Mouse (Mus musculus) stomach, postnatal 0 days (tissue): ENCODE data around the gene Ripk1. TPM values are rescaled to one million over a fixed set of nuclear protein-coding genes. Genes with fewer than 3 reads are reported as not detected.
A peak's percentile ranks its signal among the peaks of the same experiment; 100 is the strongest.

ENCODE experiments used
- ATAC-seq: fragments of 200-750 bp; cut with Nextera tagmentation; 2 replicates; pipeline ENCODE4 v1.8.0; 2017; ENCODE audit not compliant: low FRiP score, low TSS enrichment
- DNase-seq: peaks from one replicate; pipeline ENCODE4 v3.0.0-alpha.2; 2016; ENCODE audit warnings: low spot score
- H3K27ac ChIP-seq: fragments of 300-500 bp; sonication (generic); replicated peaks from 2 replicates; pipeline ENCODE4 v1.5.1; 2014; ENCODE audit warnings: mild to moderate bottlenecking, control low read depth
- H3K27me3 ChIP-seq: fragments of 300-500 bp; sonication (generic); 2 replicates; pipeline ENCODE4 v1.6.1; 2014; ENCODE audit warnings: low read length; ENCODE audit not compliant: control insufficient read depth, insufficient read depth
- H3K36me3 ChIP-seq: fragments of 300-500 bp; sonication (generic); 2 replicates; pipeline ENCODE4 v1.6.1; 2014; ENCODE audit warnings: low read length, mixed read lengths; ENCODE audit not compliant: control insufficient read depth, insufficient read depth
- H3K4me1 ChIP-seq: fragments of 300-500 bp; sonication (generic); replicated peaks from 2 replicates; pipeline ENCODE4 v1.6.1; 2014; ENCODE audit warnings: antibody characterized with exemption; ENCODE audit not compliant: control insufficient read depth, insufficient read depth
- H3K4me2 ChIP-seq: fragments of 300-500 bp; sonication (generic); replicated peaks from 2 replicates; pipeline ENCODE4 v1.6.1; 2014; ENCODE audit warnings: low read depth, mild to moderate bottlenecking, control low read depth, moderate library complexity
- H3K4me3 ChIP-seq: fragments of 300-500 bp; sonication (generic); 2 replicates; pipeline ENCODE4 v1.5.1; 2014; ENCODE audit warnings: low read depth, low read length, control low read depth
- H3K9ac ChIP-seq: fragments of 300-500 bp; sonication (generic); 2 replicates; pipeline ENCODE4 v1.6.1; 2014; ENCODE audit warnings: mild to moderate bottlenecking, low read length, control low read depth, mixed read lengths
- H3K9me3 ChIP-seq: fragments of 300-500 bp; sonication (generic); 2 replicates; pipeline ENCODE4 v1.6.1; 2016; ENCODE audit warnings: low read length; ENCODE audit not compliant: control insufficient read depth
- CTCF ChIP-seq: IDR thresholded peaks from 2 replicates; pipeline ENCODE4 v1.5.1; 2016; ENCODE audit warnings: antibody characterized with exemption, low read depth, mild to moderate bottlenecking, moderate library complexity
- EP300 ChIP-seq: optimal IDR thresholded peaks from 2 replicates; pipeline ENCODE3; 2016; ENCODE audit warnings: antibody characterized with exemption
- WGBS: fragments of 180-500 bp; shearing (Covaris S2); extraction: QIAGEN DNeasy Blood & Tissue Kit; methylation state at CpG from one replicate; pipeline ENCODE4 v1.1.7; 2014; 5-methylcytosine and 5-hydroxymethylcytosine counted together
- polyA plus RNA-seq: library from polyadenylated mRNA; unstranded; fragments of >200 nt; fragmentation: Nextera tagmentation; extraction: Ambion mirVana; gene quantifications from 2 replicates; pipeline ENCODE4 v1.2.1, GENCODE M21; 2015

Gene Ripk1
- polyA plus RNA-seq, 1 experiment from 2014 or later, result 13.2 TPM

- peaks cover 5% of the 10 kb centered on the region; the same call in 1 of the 2 replicates for H3K4me1 ChIP-seq
- no peaks in the 10 kb centered on the region for H3K9me3 ChIP-seq
- no peaks in the 10 kb centered on the region for H3K36me3 ChIP-seq
- 30% methylated on average over 20 of the region's 20 CpGs for WGBS
- peak overlapping the region; percentile 86 for H3K9ac ChIP-seq
- ATAC-seq (no peak), DNase-seq (peak; percentile 37)
- H3K4me2 ChIP-seq, result peak overlapping the region; percentile 80
- H3K27ac ChIP-seq, result peak overlapping the region; percentile 49; the same call in 1 of the 2 replicates
- H3K4me3 ChIP-seq, result peak overlapping the region; percentile 80
- TF ChIP-seq CTCF, result no peak
- TF ChIP-seq EP300, result no peak
- H3K27me3 ChIP-seq, result no peaks in the 10 kb centered on the region
Observed at GRCm38 (mm10) chr13:34076561-34077491, 74.7 kb downstream of the Ripk1 start.

GRCm38 (mm10) chr13:34077492-34078271 is 75.5 kb downstream of the Ripk1 start, which contains the start of gene Tubb2a:
TSS of gene Tubb2a (minus strand) at chr13:34078007.
- Histone ChIP-seq H3K4me2 (peak within 1 kb of the TSS; percentile 80), H3K9ac (peak within 1 kb of the TSS; percentile 86), H3K9me3 (no peaks in the 10 kb centered on the region), H3K27me3 (no peaks in the 10 kb centered on the region), H3K4me3 (peak within 1 kb of the TSS; percentile 80), H3K4me1 (peaks cover 5% of the 10 kb centered on the region; the same call in 1 of the 2 replicates), H3K27ac (peak within 1 kb of the TSS; percentile 81), H3K36me3 (no peaks in the 10 kb centered on the region)
- DNase-seq (peak; percentile 93), ATAC-seq (peak; percentile 92)
- under 1% methylated on average over 39 of the region's 45 CpGs for WGBS
- TF ChIP-seq CTCF (peak; percentile 77), EP300 (no peak)

GRCm38 (mm10) chr13:34078500-34079280 is 76.5 kb downstream of the Ripk1 start:
- ATAC-seq (no peak), DNase-seq (no peak)
- H3K9ac ChIP-seq, result peak overlapping the region; percentile 51
- H3K4me3 ChIP-seq, result peak overlapping the region; percentile 80
- H3K36me3 ChIP-seq, result no peaks in the 10 kb centered on the region
- H3K27me3 ChIP-seq, result no peaks in the 10 kb centered on the region
- TF ChIP-seq CTCF (no peak), EP300 (no peak)
- 0 out of 2 replicates have a peak overlapping the region, but pooled peaks have one; percentile 9 for H3K27ac ChIP-seq
- no peaks in the 10 kb centered on the region for H3K9me3 ChIP-seq
- H3K4me1 ChIP-seq, result peaks cover 5% of the 10 kb centered on the region; the same call in 1 of the 2 replicates
- 41% methylated on average over 16 of the region's 16 CpGs for WGBS
- peak overlapping the region; percentile 80 for H3K4me2 ChIP-seq

DNA sequence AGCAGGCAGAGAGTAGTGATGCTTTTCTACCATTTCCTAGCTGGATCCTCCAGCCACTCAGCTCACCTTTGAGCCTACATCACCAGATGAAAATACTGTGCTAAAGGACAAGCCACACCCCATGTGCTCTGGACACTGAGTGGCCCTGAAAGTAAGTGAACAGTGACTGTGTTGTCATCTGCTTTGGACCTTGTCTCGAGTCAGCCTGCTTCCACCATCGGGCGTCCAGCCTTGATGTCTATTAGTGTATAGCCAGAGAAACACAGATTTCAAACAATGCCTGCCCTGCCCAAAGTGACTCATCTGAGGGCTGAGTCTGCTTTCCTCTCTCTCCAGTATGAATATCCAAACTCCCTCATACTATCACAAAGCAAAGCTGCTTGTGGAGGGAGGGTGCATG is 77.6 kb downstream of the Ripk1 start:
- Histone ChIP-seq H3K4me2 (no peak overlapping the region), H3K4me1 (peaks cover 8% of the 10 kb centered on the region), H3K9ac (no peak overlapping the region), H3K27me3 (no peaks in the 10 kb centered on the region), H3K4me3 (no peak overlapping the region), H3K9me3 (no peaks in the 10 kb centered on the region), H3K27ac (no peak overlapping the region), H3K36me3 (no peaks in the 10 kb centered on the region)
- 46% methylated on average over 3 of the region's 3 CpGs for WGBS
- peak; percentile 51 for DNase-seq
- TF ChIP-seq CTCF (no peak), EP300 (no peak)
- ATAC-seq, result peak; percentile 75

GRCm38 (mm10) chr13:34081926-34082325 is 79.8 kb downstream of the Ripk1 start:
- Histone ChIP-seq H3K27ac (no peak overlapping the region), H3K27me3 (no peaks in the 10 kb centered on the region), H3K9ac (no peak overlapping the region), H3K4me1 (peaks cover 6% of the 10 kb centered on the region), H3K36me3 (no peaks in the 10 kb centered on the region), H3K9me3 (no peaks in the 10 kb centered on the region), H3K4me2 (no peak overlapping the region), H3K4me3 (no peak overlapping the region)
- WGBS, result 64% methylated on average over 4 of the region's 4 CpGs
- TF ChIP-seq EP300 (no peak), CTCF (no peak)
- DNase-seq (no peak), ATAC-seq (no peak)
